Mouse (Mus musculus): ENCODE data around the gene Itih2. TPM values are rescaled to one million over a fixed set of nuclear protein-coding genes. Genes with fewer than 3 reads are reported as not detected.
A peak's percentile ranks its signal among the peaks of the same experiment; 100 is the strongest.

The Itih2 gene
- polyA plus RNA-seq, 2 experiments from 2014 or later = not detected

DNA sequence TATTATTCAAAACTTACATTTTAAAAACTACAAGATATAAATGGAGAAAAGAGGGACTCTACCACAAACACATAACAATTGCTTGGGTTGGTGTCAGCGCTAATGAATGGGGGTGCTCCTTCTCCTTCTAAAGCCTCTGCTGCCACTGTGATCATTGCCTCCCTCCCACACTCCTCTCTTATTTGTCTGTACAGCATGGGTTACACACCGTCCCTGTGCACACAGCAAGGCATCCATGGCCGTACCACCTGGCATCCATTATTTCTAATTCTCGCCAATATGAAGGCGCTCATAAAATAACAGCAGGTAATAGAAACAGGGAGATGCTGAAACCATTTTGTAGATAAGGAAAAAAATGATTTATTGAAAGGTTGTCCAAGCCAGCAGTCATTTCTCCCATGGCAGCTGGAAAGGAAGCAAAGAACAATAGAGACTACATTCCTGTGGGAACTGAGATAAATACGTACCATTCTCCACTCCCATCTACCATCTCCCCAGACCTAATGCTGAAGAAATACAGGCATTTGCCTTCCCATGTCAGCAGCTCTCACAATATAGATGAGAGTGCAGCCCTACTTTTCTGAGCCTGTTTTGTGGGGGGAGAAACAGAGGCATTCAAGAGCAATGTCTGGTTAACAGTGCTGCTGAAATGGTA is 22.5 kb downstream of the Itih2 start:
- no peak for ATAC-seq

DNA sequence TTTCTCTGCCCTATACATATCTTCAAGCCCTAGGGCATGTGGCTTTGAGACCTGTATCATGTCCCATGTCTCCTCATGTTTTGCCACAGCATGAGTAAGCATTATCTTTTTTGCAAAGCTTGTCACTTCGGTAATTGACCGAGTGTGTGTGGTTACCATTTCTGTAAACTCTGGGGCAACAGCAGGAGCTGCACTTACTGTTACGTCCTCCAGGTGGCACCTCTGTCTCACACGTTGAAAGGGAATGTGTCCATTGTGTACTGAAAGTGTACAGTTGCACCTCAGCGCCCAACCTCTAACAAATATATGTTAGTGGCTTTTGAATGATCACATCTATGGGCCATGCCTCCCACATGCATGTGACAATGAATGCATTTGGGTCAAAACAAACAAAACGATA is 30.0 kb downstream of the Itih2 start:
- peak; percentile 77 for ATAC-seq

DNA sequence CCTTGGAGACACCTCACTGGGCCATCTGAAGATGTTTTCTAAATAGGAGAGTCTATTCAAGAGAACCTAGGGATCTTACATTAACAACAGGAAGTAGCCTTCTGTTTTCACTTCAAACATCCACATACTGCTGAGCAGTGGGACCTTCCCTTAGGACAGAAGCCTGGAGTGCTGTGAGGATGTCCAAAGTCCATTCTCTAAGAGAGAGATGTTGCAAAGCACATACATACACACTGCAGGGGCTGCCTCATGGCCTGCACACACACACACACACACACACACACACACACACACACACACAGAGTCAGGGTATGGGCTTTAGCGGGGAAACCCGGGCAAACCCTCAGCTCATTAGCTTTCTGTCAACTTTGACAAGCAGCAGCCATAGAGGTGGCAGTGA is 30.7 kb downstream of the Itih2 start:
- no peak for ATAC-seq

DNA sequence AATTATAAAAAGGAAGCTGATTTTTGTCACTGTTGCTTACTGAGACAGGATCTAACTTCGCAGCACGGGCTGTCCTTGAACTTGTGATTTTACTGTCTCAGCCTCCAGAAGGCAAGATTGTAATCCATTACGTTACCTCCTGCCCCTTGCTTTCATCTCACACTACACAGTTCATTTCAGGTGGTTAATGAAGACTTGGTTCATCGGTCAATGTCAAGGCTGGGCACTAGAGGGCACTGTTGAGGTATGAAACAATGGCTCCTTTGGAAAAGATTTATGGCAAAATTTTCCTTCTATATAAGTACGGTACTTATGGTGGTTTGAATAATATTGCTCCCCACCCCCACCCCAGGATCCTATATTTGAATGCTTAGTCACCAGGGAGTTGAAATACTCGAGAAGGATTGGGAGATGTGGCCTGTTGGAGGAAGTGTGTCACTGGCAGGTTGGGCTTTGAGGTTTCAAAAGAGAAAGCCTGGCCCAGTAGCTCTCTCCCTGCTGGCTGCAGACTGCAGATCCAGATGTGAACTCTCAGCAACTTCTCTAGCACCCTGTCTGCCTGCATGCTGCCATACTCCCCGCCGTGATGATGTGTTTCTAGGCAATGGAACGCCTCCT is 32.5 kb downstream of the Itih2 start:
- ATAC-seq = peak; percentile 60

DNA sequence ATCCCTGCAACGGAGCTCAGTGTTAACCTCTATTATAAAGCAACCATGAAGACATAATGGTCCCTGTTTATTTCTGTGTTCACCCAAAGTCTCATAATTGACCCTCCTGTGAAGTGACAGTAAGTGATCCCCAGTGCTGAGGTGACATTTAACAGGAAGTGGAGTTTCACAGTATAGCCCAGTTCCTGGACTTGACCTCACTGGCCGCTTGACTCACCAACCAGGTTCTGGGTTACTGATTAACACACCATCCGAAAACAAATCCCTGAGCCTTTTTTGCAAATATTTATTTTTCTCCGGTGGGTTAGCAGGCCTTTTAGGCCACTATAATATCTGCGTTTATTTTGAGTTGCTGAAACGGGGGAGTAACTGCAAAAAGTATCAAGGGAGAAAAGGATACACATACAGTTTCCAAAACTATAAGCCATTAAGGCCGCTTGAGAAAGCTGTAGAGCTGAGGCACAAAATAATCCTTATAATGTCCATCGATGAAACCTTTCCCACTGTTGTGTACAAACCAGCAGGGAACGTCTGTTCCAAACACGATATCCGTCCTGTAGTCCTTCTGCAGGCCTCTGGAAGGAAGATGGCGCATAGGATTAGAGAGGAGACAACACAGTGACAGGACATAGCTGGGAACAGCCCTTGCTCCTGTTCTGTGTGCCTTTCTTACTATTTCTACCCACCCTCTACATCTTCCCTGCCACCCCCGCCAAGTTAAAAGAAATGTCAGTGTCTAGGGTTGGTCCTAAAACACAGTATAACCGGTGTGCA is 36.7 kb downstream of the Itih2 start:
- ATAC-seq = no peak

DNA sequence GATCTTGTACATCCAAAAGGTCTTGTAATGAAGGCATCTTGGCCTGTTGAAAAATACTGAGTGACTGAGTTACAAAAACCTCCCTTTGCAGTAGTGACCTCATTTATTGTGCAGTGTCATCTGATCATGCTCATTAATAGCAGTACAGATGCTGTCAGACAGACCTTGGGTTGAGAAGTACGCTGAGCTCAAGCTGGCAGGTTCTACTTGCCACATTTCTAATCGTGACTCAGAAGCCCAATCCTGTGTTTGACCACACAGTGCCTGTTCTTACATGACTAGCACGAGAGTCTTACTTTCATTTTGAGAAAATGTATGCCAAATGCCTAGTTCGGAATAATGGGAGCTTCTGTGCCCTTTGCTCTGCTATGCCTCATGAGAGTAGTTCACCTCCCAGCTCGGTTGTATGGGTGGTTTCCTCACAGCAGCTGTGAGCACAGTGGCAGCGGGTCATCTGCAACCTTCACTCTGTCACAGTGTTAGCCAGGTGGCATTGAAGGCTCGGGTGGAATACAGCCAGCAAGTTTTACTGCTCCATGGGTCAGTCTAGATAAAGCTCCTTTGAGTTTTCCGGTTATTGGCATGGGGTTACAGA is 43.8 kb downstream of the Itih2 start:
- no peak for ATAC-seq

DNA sequence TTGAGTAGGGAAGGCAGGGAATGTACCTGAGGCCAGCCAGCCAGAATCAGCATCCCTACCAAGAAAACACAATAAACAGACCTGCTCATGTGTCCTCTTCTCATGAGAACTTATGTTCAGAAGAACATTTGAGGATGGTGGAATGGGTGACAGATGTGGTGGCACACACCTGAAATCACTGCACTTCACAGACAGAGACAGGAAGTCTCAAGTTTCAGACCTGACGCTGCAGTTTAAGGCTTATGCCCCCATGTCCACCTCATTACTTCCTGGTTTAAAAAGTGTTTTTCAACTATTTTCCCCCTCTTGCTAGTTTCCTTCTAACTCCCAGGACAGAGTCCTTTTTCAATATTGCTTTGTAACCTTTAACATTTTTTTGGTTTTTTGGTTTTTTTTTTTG is 48.5 kb downstream of the Itih2 start:
- no peak for ATAC-seq

DNA sequence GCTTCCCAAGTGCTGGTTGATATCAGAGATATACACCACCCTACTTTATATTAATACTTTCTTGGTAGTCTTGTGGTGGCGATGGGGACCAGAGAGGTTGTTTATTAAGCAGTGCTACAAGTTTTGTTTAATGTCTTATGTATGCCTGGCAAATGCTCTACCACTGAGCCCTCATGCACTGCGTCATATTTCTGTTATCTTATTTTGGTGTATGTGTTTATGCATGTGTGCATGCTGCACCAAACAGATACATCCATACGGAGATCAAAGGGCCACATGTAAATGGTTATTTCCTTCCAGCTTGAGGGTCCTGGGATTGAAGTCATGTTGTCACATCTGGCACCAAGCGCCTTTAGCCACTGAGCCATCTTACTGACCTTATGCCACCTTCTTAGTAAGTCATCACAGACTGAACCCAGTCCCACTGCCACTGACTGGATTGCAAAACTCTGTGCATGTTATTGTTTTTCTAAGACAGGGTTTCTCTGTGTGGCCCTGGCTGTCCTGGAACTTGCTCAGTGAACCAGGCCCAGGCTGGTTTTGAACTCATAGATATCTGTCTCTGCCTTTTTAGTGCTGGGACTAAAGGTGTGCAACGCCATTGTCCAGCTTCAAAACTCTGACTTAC is 49.6 kb downstream of the Itih2 start:
- ATAC-seq = no peak

DNA sequence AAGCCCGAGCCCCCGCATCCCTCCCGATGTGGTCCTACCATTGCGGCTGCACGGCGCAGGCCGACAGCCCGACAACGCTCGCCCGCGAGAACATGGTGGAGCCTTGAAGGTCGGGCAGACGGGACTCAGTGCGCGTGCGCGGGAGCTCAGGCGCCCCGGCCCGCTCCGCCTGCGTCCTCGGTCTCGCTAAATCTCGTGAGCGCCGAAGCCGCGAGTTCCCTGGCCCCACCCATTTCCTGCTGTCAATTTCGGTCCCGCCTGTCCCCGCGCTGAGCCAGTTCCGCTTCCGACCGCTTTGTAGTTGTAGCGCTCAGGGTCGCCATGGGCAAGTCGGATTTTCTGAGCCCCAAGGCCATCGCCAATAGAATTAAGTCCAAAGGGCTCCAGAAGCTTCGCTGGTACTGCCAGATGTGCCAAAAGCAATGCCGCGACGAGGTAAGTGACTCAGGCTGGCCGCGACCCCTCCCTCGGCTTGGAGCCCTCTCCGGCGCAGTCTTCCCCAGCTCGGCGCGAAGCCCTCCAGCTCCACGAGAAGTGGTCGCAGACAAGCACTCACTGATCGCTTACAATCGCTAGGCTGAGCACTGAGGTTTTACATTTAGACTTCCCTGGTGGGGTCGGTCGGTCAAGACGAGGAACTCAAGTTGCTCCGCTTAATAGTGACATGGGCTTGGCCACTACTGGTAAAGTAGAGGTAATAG is 50.7 kb downstream of the Itih2 start, which contains the start of the genes Atp5c1 and Kin:
Gene Atp5c1 (minus strand): TSS at position 201 of the 701 bp plus-strand sequence.
Gene Kin (plus strand): TSS at position 284 of the 701 bp plus-strand sequence.
- ATAC-seq = peak; percentile 98

DNA sequence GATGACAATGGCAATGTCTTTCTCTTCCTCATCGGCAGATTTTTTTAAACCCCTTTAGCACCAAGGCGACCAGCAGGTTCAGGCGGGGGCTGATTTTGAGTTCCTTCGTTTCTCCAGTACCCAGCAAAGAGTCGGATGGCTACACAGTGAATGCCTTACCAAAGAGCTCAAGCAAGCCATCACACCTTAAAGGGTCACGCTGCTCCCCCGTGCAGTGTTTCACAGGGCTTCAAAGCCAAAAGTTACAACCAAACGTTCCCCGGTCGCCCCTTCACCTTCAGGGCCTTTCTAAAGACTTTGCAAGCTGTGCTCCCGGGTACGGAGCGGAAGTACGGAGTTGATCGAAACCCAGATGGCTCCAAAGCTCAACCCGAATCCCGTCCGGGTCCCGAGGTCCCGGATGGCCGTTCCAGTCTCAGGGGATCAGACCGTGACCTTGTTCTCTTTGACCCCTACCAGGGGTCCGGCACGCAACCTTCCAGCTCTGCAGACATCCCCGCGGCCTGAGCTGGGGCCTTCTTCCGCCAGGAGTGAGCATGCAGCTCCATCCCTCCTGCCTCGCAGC is 51.4 kb downstream of the Itih2 start:
- ATAC-seq = peak; percentile 55

DNA sequence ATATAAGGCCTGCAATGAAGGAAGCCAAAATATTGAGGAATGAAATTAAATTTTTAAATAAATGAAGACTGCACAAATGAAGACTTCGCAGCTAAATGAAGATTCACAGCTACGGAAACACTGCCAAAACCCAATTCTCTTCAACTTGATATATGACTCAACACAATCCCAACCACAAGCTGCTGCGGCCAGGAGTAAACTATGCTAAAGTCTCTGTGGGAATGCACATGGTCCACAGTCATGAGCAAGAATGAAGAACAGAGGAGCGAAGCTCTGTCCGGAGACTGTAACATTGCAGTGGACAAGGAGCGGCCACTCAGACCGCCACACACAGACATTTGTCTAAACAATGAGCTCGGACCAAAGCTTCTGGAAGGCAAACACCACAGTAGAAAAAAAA is 54.5 kb downstream of the Itih2 start:
- no peak for ATAC-seq

DNA sequence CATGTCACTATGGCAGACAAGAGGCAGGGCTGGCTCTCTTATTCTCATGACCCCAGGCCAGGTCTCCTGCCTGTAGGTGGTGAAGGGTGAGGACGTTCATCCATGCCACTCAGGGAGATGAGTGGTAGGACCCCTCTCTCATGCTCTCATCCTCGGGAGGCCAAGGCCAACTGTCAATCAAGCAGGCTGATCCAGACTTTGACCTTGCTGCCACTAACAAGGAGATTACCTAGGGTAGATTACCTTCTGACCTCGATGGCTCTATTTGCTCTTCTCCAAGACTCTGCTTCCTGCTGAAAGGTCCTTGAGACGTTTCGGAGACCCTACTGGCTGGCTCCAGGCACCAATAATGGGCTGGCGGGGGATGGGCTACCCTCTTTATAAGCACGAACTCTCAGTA is 56.7 kb downstream of the Itih2 start:
- ATAC-seq = no peak

DNA sequence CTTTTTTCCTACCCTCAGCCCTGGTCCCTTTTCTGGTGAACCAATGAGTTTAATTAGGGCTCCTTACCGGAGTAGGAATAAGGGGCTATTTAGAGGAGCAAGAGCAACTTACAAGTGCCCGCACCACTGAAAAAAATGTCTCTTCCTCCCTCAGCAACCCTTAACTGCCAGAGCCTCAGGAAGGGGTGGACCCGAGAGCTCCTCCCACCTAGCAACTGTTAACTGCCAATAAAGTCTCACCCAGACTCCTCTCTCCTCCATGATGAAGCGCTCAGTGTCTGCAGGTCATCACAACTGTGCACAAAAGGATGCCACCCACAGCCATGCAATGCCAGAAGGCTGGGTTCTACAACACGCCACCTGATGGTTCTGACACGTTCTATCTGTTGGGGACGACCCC is 59.4 kb downstream of the Itih2 start:
- no peak for ATAC-seq

DNA sequence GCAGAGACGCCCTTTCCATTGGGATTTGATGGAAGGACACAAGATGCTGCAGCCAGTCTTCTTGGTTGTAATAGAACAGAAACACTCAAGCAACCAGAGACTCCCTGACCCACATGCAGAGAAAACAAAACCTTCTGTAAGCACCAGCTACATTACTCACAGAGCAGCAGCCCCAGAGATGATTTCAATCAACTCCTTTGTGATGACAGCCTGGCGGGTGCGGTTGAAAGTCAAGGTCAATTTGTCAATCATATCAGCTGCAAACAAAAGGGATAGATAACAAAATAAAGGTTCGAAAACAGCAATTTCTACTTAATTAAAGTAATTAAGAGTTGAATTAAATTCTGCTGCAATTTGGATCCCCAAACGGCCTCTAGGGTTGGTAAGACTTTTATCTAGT is 72.4 kb downstream of the Itih2 start:
- ATAC-seq = no peak

DNA sequence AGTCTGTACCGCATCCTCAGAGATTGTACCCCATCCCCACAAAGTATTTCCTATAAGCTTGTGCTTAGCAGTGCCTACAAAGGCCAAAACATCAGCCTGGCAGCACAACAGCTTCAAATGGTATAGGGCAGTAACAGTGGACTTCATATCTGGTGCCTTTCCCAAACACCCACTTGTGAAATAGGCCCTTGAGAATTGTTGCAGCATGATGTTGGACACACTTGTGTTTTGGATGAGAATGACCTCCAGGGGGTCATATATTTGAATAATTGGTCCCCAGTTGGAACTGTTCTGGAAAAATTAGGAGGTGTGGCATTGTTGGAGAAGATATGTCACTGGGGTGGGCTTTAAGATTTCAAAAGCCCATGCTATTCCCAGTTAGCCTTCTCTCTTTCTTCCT is 79.2 kb downstream of the Itih2 start:
- ATAC-seq = no peak

DNA sequence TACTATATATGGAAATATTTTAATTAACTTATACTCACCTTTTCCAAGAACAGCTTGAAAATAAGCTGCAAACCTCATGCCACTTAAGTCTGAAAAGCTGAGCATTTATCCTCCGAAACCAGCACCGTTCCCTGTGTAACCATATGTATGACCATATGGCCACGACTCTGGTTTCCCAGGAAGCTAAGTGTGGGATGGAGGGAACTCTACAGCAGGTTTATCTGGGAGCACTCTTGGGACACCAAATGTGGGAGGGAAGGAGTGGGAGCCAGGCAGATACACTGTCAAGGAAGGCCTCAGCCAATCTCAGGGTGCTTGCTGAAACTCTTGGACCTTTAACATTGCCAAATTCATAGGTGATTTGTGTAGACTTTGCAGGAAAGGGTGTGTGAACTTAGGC is 80.3 kb downstream of the Itih2 start:
- ATAC-seq = no peak

DNA sequence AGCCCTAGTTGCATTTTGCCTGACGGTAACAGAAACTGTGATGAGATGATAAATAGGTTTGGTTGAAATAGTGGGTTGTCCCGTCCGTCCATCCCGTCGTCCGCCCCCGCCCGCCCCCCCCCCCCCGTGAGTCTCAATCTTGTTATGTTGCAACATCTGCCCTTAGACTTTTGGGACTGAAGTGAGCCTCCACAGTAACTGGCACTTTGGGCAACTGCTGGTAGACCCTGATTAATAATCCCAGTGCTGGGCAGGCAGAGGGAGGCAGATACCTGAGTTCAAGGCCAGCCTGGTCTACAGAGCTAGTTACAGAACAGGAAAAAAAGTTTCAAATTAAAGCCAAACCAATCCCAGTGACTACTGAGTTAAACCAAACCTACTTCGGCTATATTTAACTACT is 81.7 kb downstream of the Itih2 start:
- ATAC-seq = no peak

DNA sequence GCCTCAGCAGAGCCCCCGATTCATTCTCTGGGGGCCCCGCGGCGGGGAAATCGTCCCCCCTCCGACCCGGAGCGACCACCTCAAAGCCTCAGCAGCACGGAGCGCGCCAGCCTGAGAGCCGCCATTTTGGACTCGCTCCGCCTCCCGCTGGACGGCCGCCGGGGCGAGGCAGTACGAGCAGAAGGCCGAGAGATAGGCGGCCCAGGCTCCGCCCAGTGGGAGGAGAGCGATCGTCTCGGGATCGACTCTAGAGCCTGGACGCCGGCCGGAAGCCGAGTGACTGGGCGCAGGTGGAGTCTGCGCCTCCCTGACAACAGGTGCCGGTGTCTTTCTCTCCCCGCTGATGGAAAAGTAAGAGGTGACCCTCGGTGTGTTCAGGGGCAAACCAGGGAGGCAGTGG is 82.7 kb downstream of the Itih2 start, which contains the start of gene Taf3:
Gene Taf3 (minus strand): TSS at position 136 of the 400 bp plus-strand sequence.
- peak; percentile 95 for ATAC-seq

DNA sequence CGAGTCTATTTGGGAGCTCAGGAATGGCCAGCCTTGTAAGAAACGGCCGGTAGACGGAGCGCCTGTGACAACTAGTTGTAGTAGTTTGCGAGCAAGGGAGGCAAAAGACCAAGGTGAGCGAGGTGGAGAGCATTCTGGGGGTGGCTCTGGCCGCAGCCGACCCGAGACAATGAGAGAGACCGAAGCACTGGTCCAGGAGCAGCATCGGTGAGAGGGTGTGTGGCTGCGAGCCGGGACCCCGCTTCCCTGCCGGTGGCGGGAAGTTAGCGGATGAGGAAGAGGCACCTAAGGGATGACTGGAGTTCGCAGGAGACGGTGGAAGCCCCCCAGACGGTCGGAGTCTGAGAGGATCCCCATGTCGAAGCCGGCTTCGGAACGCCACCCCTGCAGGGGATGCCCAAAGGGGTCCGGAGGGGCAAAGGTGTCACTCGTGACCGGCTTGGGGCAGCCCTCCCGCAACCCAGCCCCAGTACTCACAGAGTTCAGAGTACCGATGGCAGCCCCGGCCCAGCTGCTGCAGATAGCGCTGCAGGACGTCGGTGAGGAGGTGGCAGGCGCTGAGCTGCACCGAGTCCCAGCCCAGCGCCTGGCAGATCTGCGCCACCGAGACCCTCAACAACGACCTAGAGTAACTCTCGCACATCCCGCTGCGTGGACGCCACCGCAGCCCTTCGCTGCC is 83.3 kb downstream of the Itih2 start:
- peak; percentile 10 for ATAC-seq
